Mouse (Mus musculus) urinary bladder, adult 2 months (tissue): Measurements from ENCODE around the gene Tfg. TPM values are rescaled to one million over a fixed set of nuclear protein-coding genes. Genes with fewer than 3 reads are reported as not detected.
A peak's percentile ranks its signal among the peaks of the same experiment; 100 is the strongest.

Experiments
- DNase-seq: peaks from one replicate; pipeline ENCODE4 v3.0.0; 2022; ENCODE audit warnings: low spot score
- polyA plus RNA-seq: library from polyadenylated mRNA; depleted of rRNA; stranded (reverse); fragments of >200 nt; gene quantifications from 2 replicates; pipeline ENCODE4 v1.2.3, GENCODE M21; 2012; rRNA removed

Tfg gene
- 53.2 and 54.8 TPM in 2 replicates for polyA plus RNA-seq

DNA sequence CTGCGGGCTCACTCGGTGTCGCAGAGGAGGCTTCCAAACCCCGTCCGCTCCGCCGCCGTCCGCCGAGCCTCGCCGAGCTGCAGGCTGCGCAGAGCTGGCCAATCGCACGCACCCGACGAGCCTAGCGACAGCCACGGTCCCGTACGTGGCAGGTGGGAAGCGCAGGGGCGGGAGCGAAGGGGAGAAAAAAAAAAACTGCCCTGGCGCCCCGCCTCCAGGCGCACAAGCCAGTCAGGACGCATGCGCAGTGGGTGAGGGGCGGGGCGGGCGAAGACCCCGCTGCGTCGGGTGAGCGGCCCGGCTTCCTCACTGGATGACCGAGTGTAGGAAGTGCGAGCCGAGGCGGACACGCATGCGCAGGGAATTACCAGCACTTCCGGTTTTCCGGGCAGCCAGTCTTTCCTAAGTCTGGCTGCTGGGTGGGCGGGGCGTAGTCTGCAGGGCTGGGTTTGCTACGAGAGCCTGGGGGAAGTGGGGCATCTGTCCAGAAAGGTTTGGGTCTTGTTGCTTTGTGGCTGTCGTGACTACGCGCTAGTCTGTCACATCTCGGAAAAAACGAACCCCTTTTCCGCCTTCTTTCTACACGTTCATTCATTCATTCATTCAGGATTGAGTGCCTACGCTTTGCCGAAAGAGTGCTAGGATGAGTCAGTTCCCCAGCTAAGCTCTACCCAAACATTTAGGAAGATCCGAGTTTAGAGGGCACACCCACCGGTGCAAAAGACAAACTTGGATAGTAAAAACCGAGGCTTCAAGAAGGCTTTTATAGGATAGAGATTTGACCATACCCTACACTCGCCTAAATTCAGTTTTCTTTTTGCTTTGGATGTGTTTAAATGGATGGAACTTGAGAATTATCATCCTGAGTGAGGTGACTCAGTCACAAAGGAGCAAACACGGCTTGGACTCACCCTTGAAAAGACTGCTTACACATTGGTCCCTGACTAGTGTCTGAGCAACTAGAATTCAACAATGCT is at the start of gene Tfg:
TSS of gene Tfg (minus strand) at position 227 of the 977 bp plus-strand sequence.
- peak; percentile 92 for DNase-seq

DNA sequence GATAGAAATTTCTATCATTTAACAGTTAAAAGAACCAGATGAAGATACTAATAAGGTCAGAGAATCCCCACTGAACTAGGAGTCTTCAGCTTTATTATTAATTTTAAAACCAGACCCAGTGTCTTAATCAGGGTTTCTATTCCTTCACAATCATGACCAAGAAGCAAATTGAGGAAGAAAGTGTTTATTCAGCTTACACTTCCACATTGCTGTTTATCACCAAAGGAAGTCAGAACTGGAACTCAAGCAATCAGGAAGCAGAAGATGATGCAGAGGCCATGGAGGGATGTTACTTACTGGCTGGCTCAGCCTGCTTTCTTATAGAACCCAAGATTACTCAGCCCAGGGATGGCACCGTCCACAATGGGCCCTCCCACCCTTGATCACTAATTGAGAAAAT is 11.8 kb upstream of the Tfg start:
- DNase-seq = no peak

DNA sequence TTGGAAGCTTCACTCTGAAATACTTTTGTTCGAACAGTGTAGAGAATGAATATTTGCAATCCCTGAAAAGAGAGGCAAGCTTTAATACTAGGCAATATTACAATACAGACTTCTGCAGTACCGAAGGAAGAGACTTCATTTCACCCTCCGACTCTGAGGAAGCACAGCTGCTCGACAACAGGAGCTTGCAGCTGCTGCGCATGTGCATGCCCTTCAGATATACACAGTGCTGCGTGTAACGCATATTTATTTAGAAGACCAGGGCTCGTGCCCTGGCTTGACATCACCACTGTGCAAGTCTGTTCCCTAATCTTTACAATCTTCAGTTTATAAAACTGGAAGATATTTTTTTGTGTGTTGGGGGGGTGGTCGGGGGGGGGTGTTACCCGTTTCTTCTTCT is 7.7 kb upstream of the Tfg start:
- no peak for DNase-seq

GRCm38 (mm10) chr16:56722357-56722756 is 5.1 kb upstream of the Tfg start:
- no peak for DNase-seq

DNA sequence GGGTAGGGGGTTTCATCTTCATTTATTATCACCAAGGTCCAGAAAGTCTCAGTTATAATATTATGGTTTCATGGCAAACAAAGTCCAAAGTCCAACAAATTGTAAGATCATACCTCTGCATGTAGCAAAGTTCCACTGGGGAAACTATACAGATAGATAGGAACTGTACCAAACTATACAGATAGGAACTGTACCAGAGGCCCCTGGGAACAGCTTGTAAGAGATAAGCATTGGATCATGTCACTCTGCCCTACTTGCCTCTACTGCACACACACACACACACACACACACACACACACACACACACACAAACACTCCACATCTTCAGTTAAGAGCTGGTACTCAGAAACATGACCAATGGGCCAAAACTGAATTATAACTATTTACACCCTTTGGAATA is 1.8 kb upstream of the Tfg start:
- DNase-seq = no peak

GRCm38 (mm10) chr16:56716557-56717179 is 582 bp downstream of the Tfg start:
- no peak for DNase-seq

GRCm38 (mm10) chr16:56715608-56716007 is 1.6 kb downstream of the Tfg start:
- no peak for DNase-seq

DNA sequence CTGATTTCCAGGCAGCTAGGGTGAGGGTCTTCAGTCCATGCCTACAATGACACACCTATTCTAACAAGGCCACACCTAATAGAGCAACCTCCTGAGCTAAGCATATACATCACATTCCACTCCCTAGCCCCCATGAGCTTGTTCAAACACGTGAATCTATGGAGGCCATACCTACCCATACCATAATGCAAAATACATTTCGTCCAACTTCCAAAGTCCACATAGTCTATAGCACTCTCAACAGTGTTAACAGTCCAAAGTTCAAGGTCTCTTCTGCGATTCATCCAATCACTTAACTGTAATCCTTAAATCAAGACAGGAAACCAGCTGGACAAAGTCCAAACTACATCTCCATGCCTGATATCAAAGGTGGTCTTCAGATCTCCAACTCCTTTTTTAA is 7.2 kb downstream of the Tfg start:
- DNase-seq = no peak

GRCm38 (mm10) chr16:56705731-56706130 is 11.5 kb downstream of the Tfg start:
- no peak for DNase-seq

GRCm38 (mm10) chr16:56700898-56701297 is 16.4 kb downstream of the Tfg start:
- no peak for DNase-seq

- no peak for DNase-seq
Measured at GRCm38 (mm10) chr16:56696448-56696847, 20.8 kb downstream of the Tfg start.

GRCm38 (mm10) chr16:56690715-56691114 is 26.5 kb downstream of the Tfg start:
- no peak for DNase-seq

DNA sequence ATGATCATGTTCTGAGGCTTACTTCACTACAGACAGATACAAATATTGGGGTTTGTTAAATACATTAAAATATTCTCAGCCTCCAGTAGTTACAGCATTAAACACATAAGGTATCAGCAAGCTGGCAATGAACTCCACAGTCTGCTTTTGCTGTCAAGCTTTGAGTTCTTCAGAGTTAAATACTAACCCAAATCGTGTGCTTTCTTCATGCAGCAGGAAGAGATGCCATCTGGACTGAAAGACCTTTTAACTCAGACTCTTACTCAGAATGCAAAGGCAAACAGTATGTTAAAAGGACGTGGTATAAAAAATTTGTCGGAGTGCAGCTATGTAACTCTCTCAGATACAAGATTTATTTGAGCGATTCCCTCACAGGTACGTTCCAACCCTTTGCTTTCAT is 30.5 kb downstream of the Tfg start:
- no peak for DNase-seq

DNA sequence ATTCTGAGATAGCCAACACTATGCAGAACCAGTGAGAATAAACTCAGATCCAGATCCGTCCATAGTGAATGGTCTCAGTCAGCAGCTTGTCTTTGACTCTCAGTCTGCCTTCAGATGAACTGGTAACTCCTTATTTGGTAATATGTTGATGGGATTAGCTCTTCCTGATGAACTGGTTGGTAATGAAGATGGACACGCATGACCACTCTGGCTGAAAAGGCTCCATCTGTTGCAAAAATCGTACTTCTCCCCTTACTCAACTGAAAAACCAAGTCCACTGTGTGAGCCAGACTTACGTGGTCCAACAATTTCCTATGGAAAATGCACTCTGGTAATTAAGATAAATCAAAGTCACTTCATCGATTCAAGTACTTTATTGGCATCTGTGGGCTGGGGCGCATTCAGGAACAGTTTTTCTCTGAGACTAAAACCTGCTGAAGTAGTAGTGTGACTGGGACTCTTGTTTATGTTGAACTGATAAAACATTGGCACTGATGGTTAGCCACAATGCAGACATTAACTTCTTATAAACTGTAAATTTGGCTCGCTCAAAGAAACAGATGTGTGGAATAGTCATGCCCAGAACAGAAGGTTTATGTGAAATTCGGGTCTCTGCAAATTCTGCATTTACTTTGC is 36.1 kb downstream of the Tfg start:
- DNase-seq = no peak

- DNase-seq = no peak
Measured at GRCm38 (mm10) chr16:56677146-56677545, 40.1 kb downstream of the Tfg start.

GRCm38 (mm10) chr16:56673420-56673819 is 43.8 kb downstream of the Tfg start:
- DNase-seq = no peak

DNA sequence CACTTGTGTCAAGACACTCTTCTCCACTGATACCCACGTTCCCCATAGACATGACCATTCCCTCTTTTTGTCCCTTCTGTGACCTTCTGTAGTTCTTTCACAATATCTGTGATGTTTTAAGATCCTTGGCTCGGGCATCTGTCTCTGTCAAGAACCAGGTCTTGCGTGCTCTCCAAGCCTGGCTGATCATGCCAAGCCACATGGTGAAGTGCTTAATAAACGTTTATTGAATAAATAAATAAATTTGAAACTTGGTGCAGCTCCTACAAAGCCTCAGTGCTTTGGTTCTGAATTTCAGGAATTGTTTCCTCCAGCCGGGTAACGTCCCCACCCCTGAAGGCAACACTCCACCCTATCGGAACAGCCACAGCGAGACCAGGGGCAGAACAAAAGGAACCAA is 46.3 kb downstream of the Tfg start:
- DNase-seq = no peak

- DNase-seq = no peak
Measured at GRCm38 (mm10) chr16:56669520-56669919, 47.7 kb downstream of the Tfg start.

DNA sequence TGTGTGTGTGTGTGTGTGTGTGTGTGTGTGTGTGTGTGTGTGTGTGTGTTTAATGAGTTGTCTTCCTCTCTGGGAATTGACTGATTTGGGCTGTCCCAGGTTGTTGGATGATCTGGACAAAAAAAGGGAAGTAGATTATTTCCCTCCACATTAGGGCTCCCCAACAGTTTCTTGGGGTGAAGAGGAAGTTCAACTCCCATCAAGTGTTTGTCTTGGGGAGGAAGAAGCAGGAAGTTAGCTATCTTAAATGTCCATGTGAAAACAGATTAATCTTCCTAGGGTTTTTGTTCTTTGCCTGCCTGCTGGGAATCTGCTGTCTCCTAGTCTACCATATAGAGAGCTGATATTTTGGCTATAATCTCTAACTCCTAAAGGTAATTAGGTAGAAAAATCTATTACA is 58.4 kb downstream of the Tfg start:
- no peak for DNase-seq

- DNase-seq = no peak
Measured at GRCm38 (mm10) chr16:56655193-56655910, 61.9 kb downstream of the Tfg start.

- no peak for DNase-seq
Measured at GRCm38 (mm10) chr16:56646382-56647172, 70.7 kb downstream of the Tfg start.
